Mouse (Mus musculus): ENCODE measurements at regions not wholly inside any gene's neighbourhood (a gene's known extent, or its start where the extent isn't known, plus 50 kb on each side); places are given as distances from the start of the nearest gene placed in this dataset.

DNA sequence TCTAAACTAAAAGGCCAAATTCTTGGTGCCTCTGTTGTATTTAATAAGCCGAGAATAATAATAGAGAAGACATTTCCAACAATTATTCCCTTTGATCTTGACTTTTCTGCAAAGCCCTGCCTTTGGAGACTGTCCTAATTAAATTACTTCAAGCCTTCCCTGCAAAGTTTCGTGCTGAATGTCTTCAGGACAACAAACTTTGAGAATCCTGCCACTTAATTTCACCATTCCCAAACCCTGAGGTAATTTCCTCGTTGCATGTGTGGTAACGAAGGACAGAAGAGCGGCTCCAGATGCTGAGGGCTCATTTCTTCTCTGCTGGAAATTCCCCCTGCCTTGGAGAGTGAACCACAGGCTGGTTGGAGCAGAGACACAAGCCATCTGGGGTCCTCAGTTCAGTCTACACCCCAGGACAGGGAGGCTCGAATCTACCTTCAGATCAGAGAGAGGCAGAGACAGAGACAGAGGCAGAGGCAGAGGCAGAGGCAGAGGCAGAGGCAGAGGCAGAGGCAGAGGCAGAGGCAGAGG, 60.9 kb downstream of the Fam110c start:
- no peak for TF ChIP-seq NRF1 (IDR thresholded peaks at IDR 0.05; ENCODE audit: low read depth, low read length)
- TF ChIP-seq POLR2A (IDR thresholded peaks at IDR 0.05; ENCODE audit: low read depth, low read length): no peak
- no peak for TF ChIP-seq EP300 (IDR thresholded peaks at IDR 0.05; ENCODE audit: low read length)
- TF ChIP-seq CTCF (conservative IDR thresholded peaks at IDR 0.05 in 1 of 2, IDR thresholded peaks at IDR 0.05 in 1 of 2; ENCODE audit: low read depth in 2 of 2, low read length in 2 of 2): no peak
- TF ChIP-seq SMC3 (IDR thresholded peaks at IDR 0.05; ENCODE audit: low read depth, low read length): no peak
- no peak for TF ChIP-seq CHD2 (IDR thresholded peaks at IDR 0.05; ENCODE audit: low read length)
- no peak for TF ChIP-seq NELFE (IDR thresholded peaks at IDR 0.05; ENCODE audit: low read depth, low read length)
- TF ChIP-seq BHLHE40 (IDR thresholded peaks at IDR 0.05; ENCODE audit: low read depth, low read length): no peak
- no peak for TF ChIP-seq RCOR1 (conservative IDR thresholded peaks at IDR 0.05; ENCODE audit: low read depth, low read length)
- TF ChIP-seq UBTF (IDR thresholded peaks at IDR 0.05; ENCODE audit: low read depth, low read length): no peak
